Mouse (Mus musculus) testis, adult 2 months (tissue): ENCODE data around the gene Bmp10.

Experiments
- CTCF ChIP-seq: fragments of 200-500 bp; IDR thresholded peaks from 2 replicates; pipeline ENCODE4 v1.5.1; 2012; ENCODE audit warnings: low read depth, mild to moderate bottlenecking, inconsistent platforms, low read length, moderate library complexity; ENCODE audit not compliant: control insufficient read depth, insufficient read depth, insufficient replicate concordance
- POLR2A ChIP-seq: fragments of 200-500 bp; IDR thresholded peaks from 2 replicates; pipeline ENCODE4 v1.6.1; 2012; ENCODE audit warnings: low read depth, mild to moderate bottlenecking, inconsistent platforms, low read length, moderate library complexity; ENCODE audit not compliant: control insufficient read depth

DNA sequence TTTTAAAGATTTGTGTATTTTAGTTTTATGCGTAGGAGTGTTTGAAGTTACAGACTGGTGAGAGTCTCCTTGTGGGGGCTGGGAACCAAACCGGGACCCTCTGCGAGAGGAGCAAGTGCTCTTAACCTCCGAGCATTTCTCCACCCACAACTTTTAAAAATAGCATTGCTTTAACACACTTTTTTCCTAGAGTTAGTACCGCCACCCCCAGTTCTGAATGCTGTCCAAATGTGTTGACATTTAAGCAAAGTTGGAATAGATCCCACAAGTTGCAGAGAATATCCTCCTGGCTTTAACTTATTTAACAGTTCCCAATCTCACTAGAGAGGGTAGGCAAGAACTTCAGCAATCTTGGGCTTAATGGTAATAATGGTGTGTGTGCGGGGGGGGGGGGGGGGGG, 44.0 kb upstream of the Bmp10 start:
- TF ChIP-seq CTCF (no peak), POLR2A (no peak)
